Mouse (Mus musculus) urinary bladder, postnatal 36 days (tissue): ENCODE measurements around the gene Slc39a9.
A peak's percentile ranks its signal among the peaks of the same experiment; 100 is the strongest.

Experiments
- DNase-seq, 2 experiments: peaks; one replicate each; pipeline ENCODE4 v3.0.0; 2022; ENCODE audit warnings: low spot score in 2 of 2, mixed read lengths in 1 of 2

The Slc39a9 gene

GRCm38 (mm10) chr12:80719141-80719540, 75.5 kb downstream of the Slc39a9 start:
- no peak for DNase-seq

- DNase-seq = no peak
Observed at GRCm38 (mm10) chr12:80720507-80720906, 76.8 kb downstream of the Slc39a9 start.

GRCm38 (mm10) chr12:80721458-80721857, 77.8 kb downstream of the Slc39a9 start:
- DNase-seq = no peak

- DNase-seq = peak; percentile 78
Observed at GRCm38 (mm10) chr12:80724853-80725559, 81.3 kb downstream of the Slc39a9 start.

GRCm38 (mm10) chr12:80728207-80728606, 84.5 kb downstream of the Slc39a9 start:
- no peak for DNase-seq

GRCm38 (mm10) chr12:80728814-80729213, 85.1 kb downstream of the Slc39a9 start:
- DNase-seq = no peak

- no peak for DNase-seq
Observed at GRCm38 (mm10) chr12:80729758-80730530, 86.3 kb downstream of the Slc39a9 start.

GRCm38 (mm10) chr12:80730567-80730966, 86.9 kb downstream of the Slc39a9 start:
- peak in 1 of 2 experiments; percentile 15 for DNase-seq
